Mouse (Mus musculus) liver, embryonic 14.5 days (tissue): ENCODE measurements around the gene Car10.

Experiments used
- CTCF ChIP-seq: IDR thresholded peaks from 2 replicates; pipeline ENCODE4 v1.5.1; 2016; ENCODE audit warnings: antibody characterized with exemption, low read depth, control low read depth
- EP300 ChIP-seq: IDR thresholded peaks from 2 replicates; pipeline ENCODE4 v1.6.1; 2016; ENCODE audit warnings: antibody characterized with exemption, low read depth

GRCm38 (mm10) chr11:93407981-93408380, 310.2 kb downstream of the Car10 start:
- TF ChIP-seq EP300 (no peak), CTCF (no peak)
